In the genomic region with DNA sequence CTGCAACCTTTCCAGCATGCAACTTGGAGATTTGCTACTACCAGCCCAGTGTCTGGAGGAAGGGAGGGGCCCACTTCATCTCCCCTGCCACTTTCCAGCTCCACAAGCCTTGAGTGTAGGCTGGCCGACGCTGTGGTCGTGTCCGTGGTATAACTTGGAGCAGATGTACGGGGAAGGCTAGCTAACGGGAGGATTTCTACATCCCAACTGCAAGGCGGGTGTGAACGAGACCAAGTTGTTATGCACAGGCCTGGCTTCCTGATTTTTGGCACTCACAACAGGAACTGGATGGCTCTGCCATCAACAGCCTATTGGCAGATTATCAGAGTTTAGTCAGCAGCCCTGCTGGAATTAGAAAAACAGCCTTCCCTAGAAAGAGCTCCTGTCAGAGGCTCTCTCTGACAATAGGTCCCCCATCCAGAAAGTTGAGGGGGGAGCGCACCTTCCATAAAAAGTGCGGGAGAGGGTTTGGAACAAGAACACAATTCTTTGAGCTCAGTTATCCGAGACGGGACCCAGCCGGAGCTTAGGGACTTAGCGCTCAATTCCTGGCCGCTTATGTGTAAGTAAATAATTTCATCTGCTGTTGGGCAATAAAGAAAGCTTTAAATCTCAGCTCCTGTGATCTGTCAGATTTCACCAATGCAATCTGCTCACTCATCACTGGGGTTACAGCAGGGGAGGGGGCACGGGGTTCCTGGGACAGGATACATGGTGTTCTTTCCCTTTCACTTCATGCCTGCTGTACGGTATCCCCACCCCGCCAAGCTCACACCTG, we compare ENCODE assay signal across 10 mouse cellular contexts.
DNase-seq lines count a peak whose midpoint lies in the region; ATAC-seq lines count a peak whose summit lies in the region.
"Had no signal": no experiment of that assay in that cellular context is flagged by ENCODE, and none has a peak within 500 bp of the region (broad histone marks: within the 10 kb centered on the region; RNA-seq: fewer than 3 reads in every experiment).

No protein-coding gene starts in this region.

- H3K4me2 ChIP-seq in forebrain, embryonic 13.5 days = peak overlapping the region; percentile 24; the same call in 1 of the 2 replicates
- H3K4me2 ChIP-seq in neural tube, embryonic 15.5 days = peak overlapping the region; percentile 23
- H3K4me2 ChIP-seq: kidney, embryonic 15.5 days had no signal

- WGBS in forebrain, embryonic 13.5 days = 45% methylated on average over 18 of the region's 18 CpGs
- WGBS in forebrain, embryonic 10.5 days = 68% methylated on average over 18 of the region's 18 CpGs
- 36% methylated on average over 18 of the region's 18 CpGs for WGBS in neural tube, embryonic 15.5 days
- WGBS in limb, embryonic 10.5 days = 56% methylated on average over 18 of the region's 18 CpGs

- H3K27me3 ChIP-seq in forebrain, embryonic 13.5 days = peaks cover 9% of the 10 kb centered on the region
- peaks cover 56% of the 10 kb centered on the region for H3K27me3 ChIP-seq in forebrain, embryonic 10.5 days (ENCODE audit: poor library complexity, severe bottlenecking)
- no peaks in the 10 kb centered on the region for H3K27me3 ChIP-seq in neural tube, embryonic 15.5 days (replicated peaks)
- H3K27me3 ChIP-seq in limb, embryonic 10.5 days (ENCODE audit: low read depth, poor library complexity, severe bottlenecking) = peaks cover 23% of the 10 kb centered on the region
- H3K27me3 ChIP-seq: kidney, embryonic 15.5 days had no signal

- H3K4me1 ChIP-seq in forebrain, embryonic 13.5 days = peaks cover 52% of the 10 kb centered on the region
- H3K4me1 ChIP-seq in forebrain, embryonic 10.5 days = peaks cover 47% of the 10 kb centered on the region
- peaks cover 53% of the 10 kb centered on the region for H3K4me1 ChIP-seq in neural tube, embryonic 15.5 days
- H3K4me1 ChIP-seq in limb, embryonic 10.5 days = peaks cover 14% of the 10 kb centered on the region

- ATAC-seq in forebrain, embryonic 13.5 days = peak; percentile 37; the same call in 1 of the 2 replicates
- ATAC-seq in frontal cortex, adult (ENCODE audit: low TSS enrichment) = peak; percentile 71
- peak; percentile 7; the same call in 1 of the 2 replicates for ATAC-seq in neural tube, embryonic 15.5 days (ENCODE audit: low FRiP score)

- no peaks in the 10 kb centered on the region for H3K9me3 ChIP-seq in forebrain, embryonic 13.5 days (replicated peaks)
- no peaks in the 10 kb centered on the region for H3K9me3 ChIP-seq in forebrain, embryonic 10.5 days
- no peaks in the 10 kb centered on the region for H3K9me3 ChIP-seq in neural tube, embryonic 15.5 days (replicated peaks)
- no peaks in the 10 kb centered on the region for H3K9me3 ChIP-seq in limb, embryonic 10.5 days (replicated peaks)
- H3K9me3 ChIP-seq: kidney, embryonic 15.5 days had no signal

- H3K36me3 ChIP-seq in forebrain, embryonic 13.5 days (ENCODE audit: poor library complexity, severe bottlenecking) = no peaks in the 10 kb centered on the region
- no peaks in the 10 kb centered on the region for H3K36me3 ChIP-seq in forebrain, embryonic 10.5 days (replicated peaks)
- no peaks in the 10 kb centered on the region for H3K36me3 ChIP-seq in neural tube, embryonic 15.5 days
- no peaks in the 10 kb centered on the region for H3K36me3 ChIP-seq in limb, embryonic 10.5 days
- H3K36me3 ChIP-seq: kidney, embryonic 15.5 days had no signal

- no peak overlapping the region for H3K4me3 ChIP-seq in forebrain, embryonic 13.5 days
- H3K4me3 ChIP-seq in forebrain, embryonic 10.5 days = no peak overlapping the region
- no peak overlapping the region for H3K4me3 ChIP-seq in neural tube, embryonic 15.5 days (replicated peaks)
- H3K4me3 ChIP-seq in limb, embryonic 10.5 days = no peak overlapping the region
- H3K4me3 ChIP-seq: kidney, embryonic 15.5 days had no signal

- H3K9ac ChIP-seq in forebrain, embryonic 13.5 days = no peak overlapping the region
- no peak overlapping the region for H3K9ac ChIP-seq in neural tube, embryonic 15.5 days (replicated peaks)
- H3K9ac ChIP-seq: kidney, embryonic 15.5 days had no signal

- H3K27ac ChIP-seq in forebrain, embryonic 13.5 days = peak overlapping the region; percentile 80
- no peak overlapping the region for H3K27ac ChIP-seq in forebrain, embryonic 10.5 days
- peak overlapping the region; percentile 76 for H3K27ac ChIP-seq in neural tube, embryonic 15.5 days (replicated peaks)
- no peak overlapping the region for H3K27ac ChIP-seq in limb, embryonic 10.5 days
- H3K27ac ChIP-seq: kidney, embryonic 15.5 days had no signal

- no peak for DNase-seq in forebrain, embryonic 10.5 days (ENCODE audit: extremely low spot score, low spot score)
- DNase-seq in left cerebral cortex, adult 11 months (ENCODE audit: low spot score) = peak; percentile 42
- no peak for DNase-seq in kidney, adult 11 months
- no peak for DNase-seq in limb, embryonic 10.5 days (ENCODE audit: low spot score)
- no peak for DNase-seq in gastrocnemius, postnatal 10 days
- DNase-seq: B cell, adult 2 months had no signal

Comparison
In these comparisons a context has a peak if more than half of its experiments do, and no peak if none do; other contexts are left out.
1. H3K27ac ChIP-seq: peak in forebrain, embryonic 13.5 days (single experiment) and neural tube, embryonic 15.5 days (single experiment); none in forebrain, embryonic 10.5 days (single experiment) and limb, embryonic 10.5 days (single experiment).
2. ATAC-seq: peak in every context shown above with its lines; median percentile 71 in frontal cortex, adult; 37 in forebrain, embryonic 13.5 days; 7 in neural tube, embryonic 15.5 days.